Mouse (Mus musculus) neural tube, embryonic 12.5 days (tissue): ENCODE results near the gene Ceacam18. TPM values are rescaled to one million over a fixed set of nuclear protein-coding genes. Genes with fewer than 3 reads are reported as not detected.

Experiments used
- ATAC-seq: fragments of 200-750 bp; cut with Nextera tagmentation; 2 replicates; pipeline ENCODE4 v1.8.0; 2017; ENCODE audit warnings: low read depth, mild to moderate bottlenecking, moderate TSS enrichment, moderate library complexity; ENCODE audit not compliant: low FRiP score
- H3K27ac ChIP-seq: fragments of 300-500 bp; sonication (generic); 2 replicates; pipeline ENCODE4 v1.5.1; 2016
- H3K27me3 ChIP-seq: fragments of 300-500 bp; sonication (generic); replicated peaks from 2 replicates; pipeline ENCODE4 v1.6.1; 2016; ENCODE audit warnings: mild to moderate bottlenecking
- H3K36me3 ChIP-seq: fragments of 300-500 bp; sonication (generic); 2 replicates; pipeline ENCODE4 v1.6.1; 2016; ENCODE audit warnings: mild to moderate bottlenecking
- H3K4me1 ChIP-seq: fragments of 300-500 bp; sonication (generic); 2 replicates; pipeline ENCODE4 v1.6.1; 2016
- H3K4me2 ChIP-seq: fragments of 300-500 bp; sonication (generic); replicated peaks from 2 replicates; pipeline ENCODE4 v1.6.1; 2016; ENCODE audit warnings: mild to moderate bottlenecking
- H3K4me3 ChIP-seq: fragments of 300-500 bp; sonication (generic); 2 replicates; pipeline ENCODE4 v1.5.1; 2016
- H3K9ac ChIP-seq: fragments of 300-500 bp; sonication (generic); 2 replicates; pipeline ENCODE4 v1.6.1; 2016; ENCODE audit warnings: mild to moderate bottlenecking
- H3K9me3 ChIP-seq: fragments of 300-500 bp; sonication (generic); 2 replicates; pipeline ENCODE4 v1.6.1; 2016; ENCODE audit warnings: mild to moderate bottlenecking
- WGBS: fragments of 180-500 bp; shearing (Covaris S2); methylation state at CpG from one replicate; pipeline ENCODE4 v1.1.7; 2016; 5-methylcytosine and 5-hydroxymethylcytosine counted together
- polyA plus RNA-seq: library from polyadenylated mRNA; unstranded; fragments of >200 nt; fragmentation: Nextera tagmentation; extraction: Ambion mirVana; gene quantifications from 2 replicates; pipeline ENCODE4 v1.2.1, GENCODE M21; 2016

Ceacam18 gene
- polyA plus RNA-seq = not detected in 2 replicates

DNA sequence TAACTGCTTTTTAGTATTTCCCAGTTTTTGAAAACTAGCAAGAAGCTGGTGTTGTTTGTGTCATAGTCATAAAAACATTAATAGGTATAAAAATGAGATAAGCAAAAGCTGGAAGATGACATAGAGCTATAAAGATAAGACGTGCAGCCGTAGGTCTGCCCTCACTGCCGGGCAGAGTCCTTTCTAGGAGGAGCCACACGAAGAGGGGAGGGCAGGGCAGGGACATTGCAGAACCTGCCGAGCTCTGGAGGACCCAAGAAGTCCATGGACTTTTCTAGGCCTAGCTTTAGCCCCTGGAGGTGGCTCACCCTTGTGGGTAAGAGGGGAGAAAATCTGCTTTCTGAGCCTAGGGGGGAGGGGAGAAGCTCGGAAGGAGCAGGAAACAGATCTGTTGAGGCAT lies at the start of gene Ceacam18:
Gene Ceacam18 (plus strand): TSS at position 208 of the 400 bp plus-strand sequence.
- WGBS = 77% methylated on average over 6 of the region's 6 CpGs
- H3K9me3 ChIP-seq = no peaks in the 10 kb centered on the region
- no peaks in the 10 kb centered on the region for H3K27me3 ChIP-seq
- no peak for ATAC-seq
- no peaks in the 10 kb centered on the region for H3K36me3 ChIP-seq
- no peak within 1 kb of the TSS for H3K9ac ChIP-seq
- H3K4me1 ChIP-seq = no peaks in the 10 kb centered on the region
- H3K4me3 ChIP-seq = no peak within 1 kb of the TSS
- H3K4me2 ChIP-seq = no peak within 1 kb of the TSS
- H3K27ac ChIP-seq = no peak within 1 kb of the TSS

DNA sequence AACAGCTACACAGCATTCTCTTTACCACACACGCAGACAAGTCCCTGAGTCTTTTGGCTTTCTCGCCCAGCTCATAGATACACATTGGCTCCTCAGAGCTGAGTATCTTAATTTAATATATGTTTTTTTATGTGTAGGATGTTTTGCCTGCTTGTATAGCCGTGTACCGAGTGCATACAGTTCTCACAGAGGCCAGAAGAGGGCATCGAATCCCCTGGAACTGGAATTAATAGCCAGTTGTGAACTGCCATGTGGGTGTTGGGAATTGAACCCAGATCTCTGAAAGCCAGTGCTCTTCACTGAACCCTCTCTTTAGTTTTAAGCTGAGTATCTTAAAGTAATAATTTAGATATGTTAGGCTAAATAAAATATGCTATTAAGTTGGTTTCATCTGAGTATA lies 49.7 kb upstream of the Ceacam18 start:
- H3K27me3 ChIP-seq = no peaks in the 10 kb centered on the region
- no peak for ATAC-seq
- no peak overlapping the region for H3K4me2 ChIP-seq
- H3K9ac ChIP-seq = no peak overlapping the region
- 92% methylated on average over 5 of the region's 5 CpGs for WGBS
- peaks cover 60% of the 10 kb centered on the region for H3K36me3 ChIP-seq
- H3K4me3 ChIP-seq = no peak overlapping the region
- no peak overlapping the region for H3K27ac ChIP-seq
- peaks cover 16% of the 10 kb centered on the region for H3K4me1 ChIP-seq
- H3K9me3 ChIP-seq = no peaks in the 10 kb centered on the region

DNA sequence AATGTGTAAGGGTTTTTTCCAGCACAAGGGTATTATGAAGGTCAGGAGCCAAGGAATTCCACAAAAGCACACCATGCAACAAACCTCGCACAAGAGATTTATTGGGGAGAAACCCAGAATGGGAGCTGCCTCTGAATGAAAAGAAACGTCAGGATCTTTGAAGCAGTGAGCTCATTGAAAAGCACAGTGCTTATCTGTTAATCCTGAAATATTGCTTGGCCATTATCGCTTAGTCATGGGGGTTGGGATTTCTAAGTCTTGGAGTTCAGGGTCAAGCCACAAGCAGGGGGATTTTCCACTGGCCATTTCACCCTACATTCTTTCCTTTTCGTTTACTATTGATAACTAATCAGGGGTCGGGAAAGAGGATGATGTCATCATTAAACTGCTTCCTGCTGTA lies 32.6 kb upstream of the Ceacam18 start:
- no peak for ATAC-seq
- Histone ChIP-seq H3K36me3 (no peaks in the 10 kb centered on the region), H3K4me2 (no peak overlapping the region), H3K4me1 (peaks cover 13% of the 10 kb centered on the region), H3K9ac (no peak overlapping the region), H3K27me3 (no peaks in the 10 kb centered on the region), H3K9me3 (no peaks in the 10 kb centered on the region), H3K4me3 (no peak overlapping the region), H3K27ac (no peak overlapping the region)
- WGBS = 26% methylated on average over 5 of the region's 5 CpGs

DNA sequence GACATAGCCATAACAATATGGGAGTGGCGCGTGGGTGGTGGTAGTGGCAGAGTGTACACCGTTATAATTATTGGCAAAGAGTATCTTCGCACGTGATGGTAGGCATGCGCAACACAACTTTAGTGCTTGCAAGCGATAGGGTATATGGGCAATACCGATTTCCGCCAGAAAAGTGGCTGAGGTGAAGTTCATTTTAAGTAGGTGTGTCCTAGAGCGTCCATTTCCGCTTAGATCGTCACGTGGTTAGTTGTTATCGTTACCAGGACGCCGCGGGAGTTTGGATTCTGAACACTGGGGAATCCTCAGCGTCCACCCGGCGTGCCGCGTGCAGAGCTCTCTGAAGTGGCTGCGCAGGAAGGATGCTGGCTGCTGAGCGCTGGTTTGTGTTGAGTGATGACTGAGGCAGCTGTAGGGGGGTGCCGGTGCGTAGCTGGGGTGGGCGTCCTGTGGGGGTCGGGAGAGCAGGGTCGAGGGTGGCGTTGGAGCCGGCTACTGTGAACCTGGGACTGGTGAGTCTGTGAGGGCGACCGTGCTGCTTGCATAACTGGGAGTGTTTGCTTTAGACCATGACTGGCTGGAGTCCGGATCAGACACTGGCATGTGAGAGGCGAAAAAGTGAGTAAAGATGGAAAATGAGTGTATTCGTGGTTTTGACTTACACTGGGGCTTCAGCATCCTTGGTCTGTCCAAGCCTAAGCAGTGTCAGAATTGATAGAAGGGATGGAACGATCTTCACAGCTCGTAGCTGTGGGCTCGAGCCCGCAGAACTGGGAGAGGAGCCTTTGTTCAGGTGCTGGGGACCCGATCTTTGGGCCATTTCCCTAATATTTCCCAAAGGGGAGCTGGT lies 27.4 kb upstream of the Ceacam18 start, which contains the start of gene Zfp819:
Gene Zfp819 (plus strand): TSS at position 274 of the 847 bp plus-strand sequence.
- Histone ChIP-seq H3K27ac (no peak within 1 kb of the TSS), H3K36me3 (no peaks in the 10 kb centered on the region), H3K9me3 (no peaks in the 10 kb centered on the region), H3K27me3 (no peaks in the 10 kb centered on the region), H3K4me2 (peak within 1 kb of the TSS; percentile 76), H3K9ac (peak within 1 kb of the TSS; percentile 30; the same call in 1 of the 2 replicates), H3K4me3 (peak within 1 kb of the TSS; percentile 42), H3K4me1 (peaks cover 13% of the 10 kb centered on the region)
- WGBS = 15% methylated on average over 41 of the region's 41 CpGs
- peak; percentile 78 for ATAC-seq

DNA sequence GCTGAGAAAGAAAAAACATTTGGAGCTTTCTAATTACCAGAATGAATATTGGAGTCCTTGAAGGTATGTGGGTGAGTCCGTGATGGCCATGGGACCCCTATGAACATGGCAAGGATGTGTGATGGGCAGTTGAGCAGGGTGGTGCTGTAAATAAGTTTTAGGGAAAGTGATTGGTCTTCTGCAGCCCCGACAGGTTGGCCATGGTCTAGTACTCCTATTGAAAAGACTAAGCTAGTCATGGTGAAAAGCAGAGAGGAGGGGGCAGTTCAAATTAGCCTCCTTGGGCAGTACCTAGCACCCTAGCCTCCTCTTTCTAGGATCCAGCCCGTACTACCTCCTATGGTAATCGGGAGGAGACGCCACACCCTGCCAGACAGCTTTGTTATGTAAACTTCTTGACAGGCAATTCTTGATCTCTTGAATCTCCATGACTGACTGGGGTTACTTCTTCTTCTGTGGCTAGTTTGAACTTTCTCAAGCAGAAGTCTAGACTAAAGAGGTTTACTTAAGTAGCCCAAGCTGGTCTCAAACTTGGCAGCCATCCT lies 26.7 kb upstream of the Ceacam18 start:
- Histone ChIP-seq H3K9me3 (no peaks in the 10 kb centered on the region), H3K27me3 (no peaks in the 10 kb centered on the region), H3K27ac (no peak overlapping the region), H3K36me3 (no peaks in the 10 kb centered on the region), H3K9ac (0 out of 2 replicates have a peak overlapping the region, but pooled peaks have one; percentile 30), H3K4me2 (peak overlapping the region; percentile 76), H3K4me1 (peaks cover 8% of the 10 kb centered on the region; the same call in 1 of the 2 replicates), H3K4me3 (no peak overlapping the region)
- no peak; the same call in 1 of the 2 replicates for ATAC-seq
- 49% methylated on average over 5 of the region's 5 CpGs for WGBS

DNA sequence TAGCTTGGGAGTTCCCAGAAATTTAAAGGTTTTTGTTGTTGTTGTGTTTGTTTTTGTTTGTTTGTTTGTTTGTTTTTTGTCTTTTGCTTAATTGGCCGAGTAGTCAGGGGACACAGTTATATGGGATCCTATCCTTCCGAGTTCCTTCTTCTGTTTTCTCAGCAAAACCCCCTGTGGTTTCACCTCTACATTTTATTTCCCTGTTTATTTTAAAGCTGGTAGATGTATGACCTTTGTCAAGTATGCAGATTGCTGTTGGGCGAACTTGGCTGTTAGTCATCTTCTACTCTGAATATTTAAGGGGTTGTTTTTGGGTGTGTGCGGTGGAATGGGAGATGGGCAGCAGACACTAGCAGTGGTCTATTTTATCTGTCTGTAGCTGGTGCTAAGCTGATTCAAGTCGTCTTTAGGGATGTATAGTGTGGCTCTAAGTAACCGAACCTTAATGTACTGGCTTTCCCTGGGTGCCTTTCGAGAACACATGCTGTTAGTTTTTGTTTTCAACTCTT lies 26.1 kb upstream of the Ceacam18 start:
- Histone ChIP-seq H3K9ac (no peak overlapping the region), H3K9me3 (no peaks in the 10 kb centered on the region), H3K4me2 (no peak overlapping the region), H3K27ac (no peak overlapping the region), H3K36me3 (no peaks in the 10 kb centered on the region), H3K27me3 (no peaks in the 10 kb centered on the region), H3K4me3 (no peak overlapping the region), H3K4me1 (peaks cover 8% of the 10 kb centered on the region; the same call in 1 of the 2 replicates)
- ATAC-seq = no peak
- WGBS = 78% methylated on average over 7 of the region's 7 CpGs

DNA sequence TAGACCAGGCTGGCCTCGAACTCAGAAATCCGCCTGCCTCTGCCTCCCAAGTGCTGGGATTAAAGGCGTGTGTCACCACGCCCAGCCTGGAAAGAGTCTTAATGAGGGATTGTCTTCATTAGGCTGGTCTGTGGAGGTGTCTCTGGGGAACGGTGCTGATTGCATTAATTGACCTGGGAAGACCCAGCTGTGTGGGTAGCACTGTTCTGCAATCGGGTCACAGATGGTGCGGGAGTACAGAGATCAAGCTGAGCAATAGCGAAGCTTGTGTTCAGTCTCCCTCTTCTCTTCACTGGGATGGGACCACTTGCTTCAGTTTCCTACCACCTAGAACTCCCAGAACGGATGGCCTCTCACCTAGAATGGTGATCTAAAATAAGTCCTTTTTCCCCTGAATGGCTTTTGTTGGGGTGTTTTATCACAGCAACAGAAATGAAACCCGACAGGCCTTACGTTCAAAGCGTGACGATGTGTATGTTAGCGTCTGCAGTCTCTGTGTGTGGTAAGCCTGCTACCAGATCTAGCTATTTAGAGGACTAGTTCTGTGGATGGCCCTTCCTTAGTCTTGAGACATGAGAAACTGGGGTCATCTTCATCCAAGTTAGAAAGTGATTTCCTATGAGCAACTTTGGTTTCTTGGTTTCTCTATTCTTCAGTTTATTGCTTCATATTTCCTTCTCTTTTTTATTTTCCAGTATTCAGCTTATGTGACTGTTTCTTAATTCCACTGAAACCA lies 20.5 kb upstream of the Ceacam18 start:
- Histone ChIP-seq H3K4me2 (no peak overlapping the region), H3K27me3 (no peaks in the 10 kb centered on the region), H3K4me3 (no peak overlapping the region), H3K9me3 (no peaks in the 10 kb centered on the region), H3K9ac (no peak overlapping the region), H3K36me3 (no peaks in the 10 kb centered on the region), H3K4me1 (no peaks in the 10 kb centered on the region), H3K27ac (no peak overlapping the region)
- 86% methylated on average over 14 of the region's 14 CpGs for WGBS
- ATAC-seq = no peak

DNA sequence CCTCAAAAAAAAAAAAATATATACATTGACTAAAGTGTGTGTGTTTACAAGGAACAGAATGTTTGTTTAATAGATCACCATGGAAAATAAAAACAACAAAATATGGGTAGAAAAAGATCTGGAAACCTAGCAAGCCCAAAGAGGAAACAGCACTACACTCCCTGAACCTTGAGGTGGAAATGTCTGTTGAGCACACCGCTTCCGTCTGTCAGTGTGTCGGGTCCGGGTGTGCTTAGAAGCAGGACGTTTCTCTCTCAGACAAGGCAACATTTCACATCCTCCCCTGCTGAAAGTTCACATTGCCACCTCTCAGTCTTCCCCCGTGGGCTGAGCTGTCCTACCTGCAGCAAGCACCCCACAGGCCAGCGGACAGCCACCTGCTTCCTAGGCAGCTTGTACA lies 11.6 kb upstream of the Ceacam18 start:
- H3K9ac ChIP-seq = no peak overlapping the region
- no peaks in the 10 kb centered on the region for H3K36me3 ChIP-seq
- H3K4me2 ChIP-seq = no peak overlapping the region
- no peak overlapping the region for H3K4me3 ChIP-seq
- no peaks in the 10 kb centered on the region for H3K4me1 ChIP-seq
- H3K27me3 ChIP-seq = no peaks in the 10 kb centered on the region
- WGBS = 84% methylated on average over 7 of the region's 7 CpGs
- no peaks in the 10 kb centered on the region for H3K9me3 ChIP-seq
- no peak for ATAC-seq
- H3K27ac ChIP-seq = no peak overlapping the region

DNA sequence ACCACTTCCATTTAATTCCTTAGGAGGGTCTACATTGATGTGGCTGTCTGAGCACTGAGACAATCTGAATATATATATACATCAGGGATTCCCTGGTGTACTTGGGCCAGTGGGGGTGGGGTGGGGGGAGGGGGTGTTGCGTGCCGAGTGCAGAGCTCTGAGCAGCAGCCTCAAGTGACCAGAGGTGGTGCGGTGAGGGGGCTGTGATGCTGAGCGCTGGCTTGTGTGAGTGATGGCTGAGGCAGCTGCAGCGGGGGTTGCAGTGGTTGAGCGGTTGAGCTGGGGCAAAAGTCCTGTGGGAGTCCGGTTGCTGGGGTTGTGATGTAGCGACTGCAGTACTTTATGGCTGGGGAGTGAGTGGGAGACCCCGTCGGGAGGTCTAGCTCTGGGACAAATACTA lies 10.7 kb upstream of the Ceacam18 start:
- no peak overlapping the region for H3K9ac ChIP-seq
- no peaks in the 10 kb centered on the region for H3K4me1 ChIP-seq
- ATAC-seq = no peak
- peak overlapping the region; percentile 31 for H3K4me2 ChIP-seq
- H3K27ac ChIP-seq = no peak overlapping the region
- H3K27me3 ChIP-seq = no peaks in the 10 kb centered on the region
- WGBS = 14% methylated on average over 10 of the region's 10 CpGs
- no peaks in the 10 kb centered on the region for H3K9me3 ChIP-seq
- H3K4me3 ChIP-seq = no peak overlapping the region
- no peaks in the 10 kb centered on the region for H3K36me3 ChIP-seq

DNA sequence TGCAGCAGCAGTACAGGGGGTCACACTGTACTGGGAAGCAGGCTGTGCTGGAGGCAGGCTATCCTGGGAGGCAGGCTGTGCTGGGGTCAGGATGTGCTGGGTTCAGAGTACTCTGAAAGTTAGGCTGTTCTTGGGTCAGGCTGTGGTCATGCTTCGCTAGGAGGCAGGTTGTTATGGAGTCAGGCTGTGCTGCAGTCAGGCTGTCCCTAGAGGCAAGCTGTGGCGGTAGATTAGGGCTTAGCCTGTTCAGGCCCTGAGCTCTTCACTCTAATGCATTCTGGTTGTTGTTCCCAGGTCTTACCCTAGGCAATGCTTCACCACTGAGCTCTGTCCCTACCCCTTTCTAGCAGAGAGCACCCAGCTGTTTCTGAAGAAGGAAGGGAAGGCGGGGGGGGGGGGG lies 9.4 kb upstream of the Ceacam18 start:
- Histone ChIP-seq H3K36me3 (no peaks in the 10 kb centered on the region), H3K9ac (no peak overlapping the region), H3K27ac (no peak overlapping the region), H3K4me3 (no peak overlapping the region), H3K27me3 (no peaks in the 10 kb centered on the region), H3K9me3 (no peaks in the 10 kb centered on the region), H3K4me1 (no peaks in the 10 kb centered on the region), H3K4me2 (no peak overlapping the region)
- 66% methylated on average over 3 of the region's 3 CpGs for WGBS
- no peak for ATAC-seq

DNA sequence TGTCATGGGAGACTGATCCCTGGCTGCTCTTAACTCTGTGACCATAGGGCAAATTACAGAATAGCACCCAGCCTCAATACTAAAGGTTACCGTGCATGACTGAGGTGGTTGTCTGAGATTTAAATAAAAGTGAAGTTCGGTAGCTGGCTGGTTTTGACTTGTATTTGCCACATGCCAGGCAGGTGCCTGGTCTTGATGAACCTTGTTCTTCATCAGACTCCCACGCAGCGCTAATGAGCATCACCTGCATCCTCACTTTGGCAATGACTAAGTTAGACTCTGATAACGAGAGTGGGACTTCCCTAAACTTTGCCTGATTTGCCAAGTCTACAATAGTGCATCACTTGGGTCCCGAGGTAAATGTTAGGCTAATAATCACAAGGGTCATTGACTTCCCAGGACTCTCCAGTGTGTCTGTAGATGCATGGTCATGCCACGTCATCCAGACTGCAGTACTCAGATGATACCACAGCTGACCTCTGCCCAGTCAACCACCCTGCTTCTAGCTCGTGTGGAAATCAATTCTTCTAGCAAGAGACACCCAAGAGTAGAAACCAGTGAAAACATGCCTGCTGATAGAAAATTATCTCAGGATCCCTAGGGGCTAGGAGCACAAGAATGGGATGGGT lies 8.6 kb upstream of the Ceacam18 start:
- ATAC-seq = no peak
- Histone ChIP-seq H3K4me3 (no peak overlapping the region), H3K4me1 (no peaks in the 10 kb centered on the region), H3K4me2 (no peak overlapping the region), H3K36me3 (no peaks in the 10 kb centered on the region), H3K27me3 (no peaks in the 10 kb centered on the region), H3K9me3 (no peaks in the 10 kb centered on the region), H3K27ac (no peak overlapping the region), H3K9ac (no peak overlapping the region)
- 84% methylated on average over 8 of the region's 8 CpGs for WGBS

DNA sequence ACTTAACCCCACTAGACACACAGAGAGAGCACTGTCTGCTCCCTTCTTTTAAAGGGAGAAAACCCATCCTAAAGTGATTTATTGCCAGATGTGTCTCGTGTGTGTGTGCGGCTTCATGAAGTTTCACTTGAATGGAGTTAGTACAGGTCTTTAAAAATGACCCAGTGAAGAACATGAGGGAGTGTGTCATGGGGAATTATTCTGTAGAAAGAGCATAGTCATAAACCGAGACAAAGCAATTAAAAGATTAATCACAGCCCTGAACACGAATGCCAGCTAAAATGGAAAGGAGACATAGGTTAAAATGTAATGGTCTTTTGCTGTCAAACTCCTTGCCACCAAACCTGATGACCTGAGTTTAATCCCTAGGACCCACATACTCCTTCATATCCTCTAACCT lies 567 bp upstream of the Ceacam18 start:
- WGBS = 57% methylated on average over 4 of the region's 4 CpGs
- Histone ChIP-seq H3K9me3 (no peaks in the 10 kb centered on the region), H3K4me2 (no peak overlapping the region), H3K4me3 (no peak overlapping the region), H3K4me1 (no peaks in the 10 kb centered on the region), H3K27ac (no peak overlapping the region), H3K9ac (no peak overlapping the region), H3K27me3 (no peaks in the 10 kb centered on the region), H3K36me3 (no peaks in the 10 kb centered on the region)
- ATAC-seq = no peak
